Mouse (Mus musculus) embryo, embryonic 10 days (tissue): Measurements from ENCODE around the gene F3.

Experiments
- DNase-seq: peaks from one replicate; pipeline ENCODE4 v3.0.0-alpha.2; 2015; ENCODE audit warnings: low spot score

Gene F3

DNA sequence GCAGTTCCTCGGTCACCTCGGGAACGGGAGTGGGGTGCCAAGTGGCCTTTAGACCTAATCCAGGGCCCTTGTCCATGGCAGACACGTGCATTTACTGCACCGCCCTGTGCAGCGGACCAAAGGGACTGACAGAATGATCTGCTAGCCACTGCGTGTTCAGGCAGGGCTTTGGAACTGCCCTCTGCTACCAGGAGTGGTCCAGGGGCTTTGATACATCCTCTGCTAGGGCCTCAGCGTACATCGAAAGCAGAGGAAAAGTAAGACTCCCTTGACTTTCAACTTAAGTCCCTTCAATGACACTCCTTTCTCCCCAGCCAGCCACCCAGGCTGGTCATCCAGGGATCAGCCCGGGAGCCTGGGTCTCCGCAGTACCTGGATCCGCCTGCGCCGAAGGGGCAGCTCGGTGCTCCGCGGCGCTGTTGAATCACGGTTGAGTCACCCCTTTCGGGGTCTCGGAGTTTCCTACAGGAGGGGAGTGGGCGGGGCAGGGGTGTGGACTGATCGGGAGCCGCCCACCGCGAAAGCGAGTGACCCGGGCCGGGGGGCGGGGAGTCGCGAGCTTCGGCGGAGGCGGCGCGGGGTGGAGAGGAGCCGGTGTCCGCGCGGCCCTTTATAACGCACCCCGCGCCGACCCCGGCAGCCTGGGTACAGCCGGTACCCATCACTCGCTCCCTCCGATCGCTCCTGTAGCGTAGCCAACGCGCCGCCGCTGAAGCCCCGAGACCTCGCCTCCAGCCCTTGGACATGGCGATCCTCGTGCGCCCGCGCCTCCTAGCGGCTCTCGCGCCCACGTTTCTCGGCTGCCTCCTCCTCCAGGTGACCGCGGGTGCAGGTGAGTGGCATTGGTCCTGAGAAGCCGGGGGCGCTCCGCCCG is at the start of gene F3:
TSS of gene F3 (plus strand) at position 567 of the 874 bp plus-strand sequence.
- peak; percentile 91 for DNase-seq

DNA sequence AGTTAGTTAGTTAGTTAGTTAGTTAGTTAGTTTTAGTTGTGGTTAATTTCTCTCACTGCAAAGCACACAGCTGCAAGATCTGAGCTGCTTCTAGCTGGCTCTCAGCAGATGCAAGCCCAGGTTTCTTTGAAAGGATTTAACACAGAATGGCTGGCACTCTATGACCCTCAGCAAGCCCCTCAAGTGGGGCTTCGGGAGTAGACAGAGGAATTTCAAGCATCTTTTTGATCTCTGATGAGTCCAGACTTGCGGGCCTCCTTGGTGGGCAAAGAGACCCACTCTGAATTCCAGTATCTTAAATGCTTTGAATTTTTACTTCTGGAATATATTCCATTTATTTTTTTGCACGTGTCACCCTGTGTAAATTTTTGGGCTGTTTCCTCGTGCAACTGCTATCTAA is 44.4 kb upstream of the F3 start:
- peak; percentile 33 for DNase-seq

DNA sequence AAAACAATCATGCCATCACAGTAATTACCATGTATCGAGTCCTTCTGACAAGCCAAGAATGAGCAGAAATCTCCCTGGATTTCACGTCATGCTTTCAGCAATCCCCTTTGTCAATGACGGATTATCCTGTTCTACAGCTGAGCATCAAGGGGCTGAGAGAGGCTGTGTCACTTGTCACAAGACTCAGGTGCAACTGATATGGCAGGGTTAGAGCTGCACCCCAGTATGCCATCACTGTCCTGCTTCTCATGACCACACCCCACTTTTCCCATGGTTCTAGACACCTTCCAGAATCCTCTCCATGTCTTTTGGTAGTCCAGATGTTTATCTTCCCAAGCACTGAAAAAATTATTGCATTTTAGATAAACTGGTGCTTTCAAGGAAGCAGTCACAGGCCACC is 43.9 kb upstream of the F3 start:
- peak; percentile 35 for DNase-seq

- no peak for DNase-seq
Observed at GRCm38 (mm10) chr3:121680187-121680586, 43.1 kb upstream of the F3 start.

GRCm38 (mm10) chr3:121682439-121683411 is 40.6 kb upstream of the F3 start:
- DNase-seq, result no peak

GRCm38 (mm10) chr3:121684552-121684951 is 38.8 kb upstream of the F3 start:
- no peak for DNase-seq

GRCm38 (mm10) chr3:121684963-121685362 is 38.4 kb upstream of the F3 start:
- no peak for DNase-seq

DNA sequence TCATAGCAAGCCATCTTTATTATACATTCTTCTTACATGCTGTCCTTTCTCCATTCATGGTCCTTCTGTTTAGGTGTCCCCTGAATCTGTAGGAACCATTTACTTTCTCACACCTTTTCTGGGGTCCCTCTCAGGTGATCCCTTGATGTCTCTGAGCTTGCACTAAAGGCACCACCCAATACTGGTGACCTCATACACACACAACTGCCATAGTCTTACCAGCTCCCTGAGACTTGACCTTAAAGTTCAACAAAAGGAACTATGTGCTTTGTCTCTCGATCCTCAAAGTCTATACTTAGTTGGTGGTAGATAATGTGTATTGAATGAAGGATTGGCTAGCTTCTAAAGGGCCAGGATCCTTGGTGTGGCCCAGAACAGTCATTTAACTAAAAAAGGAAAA is 37.4 kb upstream of the F3 start:
- DNase-seq, result no peak

- no peak for DNase-seq
Observed at GRCm38 (mm10) chr3:121686408-121686911, 36.9 kb upstream of the F3 start.

GRCm38 (mm10) chr3:121687741-121688140 is 35.6 kb upstream of the F3 start:
- no peak for DNase-seq

DNA sequence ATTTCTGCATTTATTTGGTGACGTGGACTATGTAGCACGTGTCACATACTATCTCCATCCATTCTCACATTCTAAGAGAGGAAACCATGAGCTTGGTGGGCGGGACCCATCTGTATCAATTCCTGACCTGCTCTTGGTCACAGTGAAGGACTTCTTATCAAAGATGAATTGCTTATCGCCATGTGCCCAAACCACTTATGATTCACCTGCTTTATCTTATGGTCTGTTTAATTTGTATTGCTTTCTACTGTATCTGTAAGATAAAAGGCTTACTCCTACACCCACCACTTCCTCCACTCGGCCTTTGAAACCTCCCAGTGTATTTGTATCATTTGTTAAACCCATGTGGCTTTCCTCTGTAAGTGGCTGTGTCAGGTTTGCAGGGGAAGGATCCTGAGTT is 34.3 kb upstream of the F3 start:
- no peak for DNase-seq

DNA sequence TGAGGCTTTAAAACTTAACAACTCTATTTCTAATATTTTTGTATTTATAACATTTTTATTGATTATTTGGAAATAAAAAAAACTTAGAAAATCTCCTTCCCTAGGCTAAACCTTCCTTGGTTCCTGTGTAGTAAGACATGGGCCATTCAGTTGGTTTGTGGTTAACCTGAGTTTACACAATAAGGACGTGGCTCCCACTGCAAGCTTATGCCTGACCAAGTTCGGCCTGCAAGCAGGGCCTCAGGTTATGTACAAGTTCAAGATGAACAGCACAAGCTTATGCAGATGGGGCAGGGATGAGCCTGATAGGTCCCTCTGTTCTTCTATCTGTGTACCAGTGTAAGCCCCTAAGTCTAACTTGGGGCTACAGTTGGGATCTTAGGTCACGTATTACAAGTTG is 33.6 kb upstream of the F3 start:
- DNase-seq, result no peak

- no peak for DNase-seq
Observed at GRCm38 (mm10) chr3:121693001-121693730, 30.2 kb upstream of the F3 start.

DNA sequence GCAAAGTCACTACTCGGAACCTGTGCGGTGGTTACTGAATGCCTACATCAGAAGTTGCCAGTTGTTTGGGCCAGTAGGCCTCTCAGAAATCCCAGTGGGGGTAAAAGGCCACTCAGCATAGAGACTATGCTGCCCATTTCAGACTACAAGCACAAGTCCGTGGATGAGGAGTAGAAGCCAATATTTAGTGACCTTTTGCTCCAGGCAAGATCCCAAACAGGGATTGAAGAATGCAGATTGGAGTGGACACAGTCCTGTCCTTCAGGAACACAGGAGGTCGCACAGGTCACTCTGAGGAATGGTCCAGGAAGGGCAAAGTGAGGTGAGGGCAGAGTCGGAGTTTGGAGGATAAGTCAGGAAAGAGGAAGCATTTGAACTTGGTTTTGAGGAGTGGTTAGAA is 29.6 kb upstream of the F3 start:
- no peak for DNase-seq

- DNase-seq, result no peak
Observed at GRCm38 (mm10) chr3:121697169-121697568, 26.2 kb upstream of the F3 start.

GRCm38 (mm10) chr3:121699401-121699800 is 23.9 kb upstream of the F3 start:
- DNase-seq, result no peak

- DNase-seq, result no peak
Observed at GRCm38 (mm10) chr3:121699849-121700248, 23.5 kb upstream of the F3 start.

DNA sequence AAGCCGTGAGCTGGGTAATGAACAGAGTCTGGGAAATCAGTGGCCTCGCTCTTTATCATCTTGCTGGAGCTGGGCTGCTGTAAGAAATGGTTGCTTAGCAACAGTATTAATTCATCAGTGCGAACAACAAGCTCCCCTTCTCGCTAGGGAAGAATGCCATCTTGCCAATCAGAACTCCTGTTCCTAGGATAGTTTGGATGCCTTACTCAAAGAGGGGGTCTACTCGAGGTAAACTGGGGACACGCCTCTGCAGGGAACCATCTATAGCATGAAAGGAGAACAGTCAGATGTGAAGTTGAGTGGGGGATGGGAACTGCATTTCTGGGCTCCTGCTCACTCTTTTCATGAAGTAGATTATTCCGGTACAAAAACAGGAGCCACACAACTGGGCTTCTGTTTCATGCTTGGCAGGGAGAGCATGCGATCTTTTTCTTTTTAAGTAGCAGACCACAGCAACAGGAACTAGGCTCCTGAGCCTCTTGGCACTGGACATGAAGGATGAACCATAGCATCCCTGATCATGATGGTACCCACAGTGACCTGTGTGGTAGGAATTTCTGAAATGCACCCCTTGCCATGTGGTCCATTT is 22.9 kb upstream of the F3 start:
- peak; percentile 75 for DNase-seq

- DNase-seq, result no peak
Observed at GRCm38 (mm10) chr3:121703155-121703879, 20.0 kb upstream of the F3 start.

- DNase-seq, result no peak
Observed at GRCm38 (mm10) chr3:121703880-121704243, 19.5 kb upstream of the F3 start.

- no peak for DNase-seq
Observed at GRCm38 (mm10) chr3:121706087-121706486, 17.2 kb upstream of the F3 start.
